ENCODE assay signal across 22 mouse cellular contexts in the genomic region with DNA sequence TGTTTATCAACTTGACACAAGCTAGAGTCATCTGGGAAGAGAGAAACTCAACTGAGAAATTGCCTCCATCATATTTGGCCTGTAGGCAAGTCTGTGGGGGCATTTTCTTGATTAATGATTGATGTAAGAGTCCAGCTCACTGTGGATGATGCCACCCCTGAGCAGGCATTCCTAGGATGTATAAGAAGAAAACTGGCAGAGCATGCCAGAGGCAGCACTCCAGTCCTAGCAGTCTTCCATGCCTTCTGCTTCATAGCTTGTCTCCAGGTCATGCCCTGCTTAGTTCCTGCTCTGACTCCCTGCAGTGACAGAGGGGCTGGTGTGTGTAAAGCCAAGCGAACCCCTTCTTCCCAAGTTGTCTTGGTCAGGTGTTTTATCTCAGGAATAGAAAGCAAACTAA. TPM values are rescaled to one million over a fixed set of nuclear protein-coding genes. Genes with fewer than 3 reads are reported as not detected.
"Had no signal": no experiment of that assay in that cellular context is flagged by ENCODE, and none has a peak within 500 bp of the region (broad histone marks: within the 10 kb centered on the region; RNA-seq: fewer than 3 reads in every experiment).

No protein-coding gene starts in this region.

- DNase-seq: left cerebral cortex, postnatal 4 days; liver; liver, embryonic 13.5 days; liver, postnatal 0 days; lung, adult 2 months; lung, postnatal 14 days; lung, postnatal 4 days; midbrain, embryonic 14.5 days had no signal

- ATAC-seq: liver, embryonic 12.5 days; liver, postnatal 0 days; lung, postnatal 0 days; midbrain, embryonic 13.5 days; midbrain, embryonic 15.5 days; midbrain, embryonic 16.5 days had no signal

- H3K27me3 ChIP-seq: limb, embryonic 12.5 days; limb, embryonic 13.5 days; limb, embryonic 15.5 days; liver, embryonic 12.5 days; liver, embryonic 13.5 days; liver, embryonic 15.5 days; lung, embryonic 15.5 days; midbrain, embryonic 12.5 days; midbrain, embryonic 13.5 days; midbrain, embryonic 15.5 days had no signal

RNA-seq across cellular contexts. Expression of gene Gpr50, which starts 32.3 kb away (rescaled TPM):
- polyA plus RNA-seq: liver, adult 2 months; liver, postnatal 0 days; lung, postnatal 0 days; macrophage; myocyte had no signal
